Mouse (Mus musculus) adipose tissue, adult 10 weeks (tissue): ENCODE results near the gene Dpysl5. TPM values are rescaled to one million over a fixed set of nuclear protein-coding genes. Genes with fewer than 3 reads are reported as not detected.

Experiments used
- polyA plus RNA-seq: library from polyadenylated mRNA; stranded (reverse); fragments of 350-450 nt; fragmentation: Illumina TruSeq; extraction: RNeasy Lipid Tissue Mini Kit (QIAGEN cat#74804); gene quantifications from one replicate; pipeline ENCODE4 v1.2.3, GENCODE M21; 2014; ENCODE audit warnings: low read depth, low replicate concordance

Gene Dpysl5
- polyA plus RNA-seq: 1.2 TPM

DNA sequence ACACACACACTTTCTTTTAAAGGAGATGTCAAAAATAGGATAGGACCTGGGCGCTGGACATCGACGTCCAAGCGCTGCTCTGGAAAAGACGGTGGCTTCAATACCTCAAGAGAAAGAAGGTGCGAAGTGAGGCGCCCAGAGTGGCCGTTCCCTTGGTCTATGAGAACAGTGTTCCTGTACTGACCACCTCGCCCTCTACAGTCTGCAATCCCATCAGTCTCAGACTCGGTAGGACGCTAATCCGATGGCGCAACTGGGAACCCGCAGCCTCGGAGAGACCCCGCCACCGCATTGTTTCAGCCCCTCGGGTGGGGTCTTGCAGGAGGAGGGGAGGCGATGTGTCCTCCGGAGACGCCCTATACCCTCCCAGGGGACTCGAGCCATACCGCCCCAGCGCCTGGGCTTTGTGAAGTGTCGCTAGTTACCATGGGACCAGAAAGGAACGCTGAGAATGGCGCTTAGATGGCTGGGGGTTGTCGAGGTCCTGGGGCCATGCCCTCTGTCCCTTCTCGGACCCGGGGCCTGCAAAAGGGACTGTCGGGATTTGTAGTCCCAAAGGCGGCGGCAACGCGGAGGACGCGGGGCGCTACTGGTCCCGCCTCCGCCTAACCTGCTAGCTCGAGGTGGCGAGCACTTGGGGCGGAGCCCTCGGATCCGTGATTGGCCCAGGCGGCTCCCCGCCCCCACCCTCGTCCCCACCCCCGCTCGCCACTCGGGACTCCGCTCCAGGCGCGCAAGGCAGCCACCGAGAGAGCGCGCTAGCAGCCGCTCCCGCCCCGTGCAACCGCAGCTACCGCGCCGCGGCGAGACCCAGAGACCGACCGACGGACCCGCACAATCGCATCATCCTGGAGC lies at the start of gene Dpysl5:
Gene Dpysl5, plus strand, starts transcription at position 418 of the 855 bp plus-strand sequence.

GRCm38 (mm10) chr5:30666391-30667195 lies 44.8 kb upstream of the Dpysl5 start, which contains the start of gene Cenpa:
TSS of gene Cenpa (plus strand) at chr5:30666777.

DNA sequence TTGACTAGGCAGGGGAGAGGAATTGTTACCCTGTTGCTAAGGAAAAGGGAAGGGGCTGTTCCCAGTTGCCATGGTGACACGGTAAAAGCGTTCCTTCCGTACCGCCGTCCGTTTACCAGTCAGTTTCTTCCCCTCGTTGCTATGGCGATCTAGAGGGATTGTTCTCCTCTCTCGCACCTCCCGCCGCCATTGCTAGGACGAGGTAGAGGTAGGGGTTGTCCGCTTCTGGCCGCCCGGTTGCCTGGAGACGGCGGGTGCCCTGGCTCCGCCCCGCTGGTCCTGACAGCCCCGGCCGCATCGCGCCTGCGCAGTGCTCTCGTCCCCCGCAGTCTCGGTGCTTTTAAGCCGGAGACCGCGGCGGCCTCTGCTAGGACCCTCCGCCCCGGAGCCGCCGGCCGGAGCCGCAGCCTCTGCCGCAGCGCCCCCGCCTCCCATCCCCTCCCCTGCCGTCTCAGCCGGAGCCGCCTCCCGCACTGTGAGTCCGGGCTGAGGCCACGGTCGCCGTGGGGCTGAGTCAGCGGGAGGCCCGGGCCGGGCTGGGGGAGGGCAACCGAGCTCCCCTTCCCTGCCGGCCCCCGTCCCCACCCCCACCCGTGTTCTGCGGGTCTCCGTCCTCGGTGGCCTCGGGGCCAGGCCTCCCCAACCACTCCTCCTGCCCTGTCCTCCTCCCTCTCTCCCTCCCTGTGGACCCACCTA lies 103.2 kb downstream of the Dpysl5 start, which contains the start of gene Mapre3:
Gene Mapre3, plus strand, starts transcription at position 218 of the 696 bp plus-strand sequence.

Other genes starting within 250 kb of the Dpysl5 start
- 9.4 TPM for gene Otof, start 249.6 kb upstream of the Dpysl5 start, polyA plus RNA-seq
- 7.7 TPM for gene 1700001C02Rik, start 245.5 kb upstream of the Dpysl5 start, polyA plus RNA-seq
- 0.61 TPM for gene Cib4, start 165.7 kb upstream of the Dpysl5 start, polyA plus RNA-seq
- 4.3 TPM for gene Kcnk3, start 123.4 kb upstream of the Dpysl5 start, polyA plus RNA-seq
- 23.2 TPM for gene Slc35f6, start 63.6 kb upstream of the Dpysl5 start, polyA plus RNA-seq
- 7.2 TPM for gene Cenpa, start 44.8 kb upstream of the Dpysl5 start, polyA plus RNA-seq
- gene Mapre3, start 103.1 kb downstream of the Dpysl5 start, polyA plus RNA-seq: 29.3 TPM
- gene Tmem214, start 156.4 kb downstream of the Dpysl5 start, polyA plus RNA-seq: 63.2 TPM
- gene Agbl5, start 177.1 kb downstream of the Dpysl5 start, polyA plus RNA-seq: 24.3 TPM
- gene Ost4, start 196.2 kb downstream of the Dpysl5 start, polyA plus RNA-seq: 382 TPM
- gene Emilin1, start 201.8 kb downstream of the Dpysl5 start, polyA plus RNA-seq: 31.7 TPM
- 53.3 TPM for gene Khk, start 209.9 kb downstream of the Dpysl5 start, polyA plus RNA-seq
- 1.9 TPM for gene Cgref1, start 234.0 kb downstream of the Dpysl5 start, polyA plus RNA-seq
- 157 TPM for gene Preb, start 248.8 kb downstream of the Dpysl5 start, polyA plus RNA-seq